Mouse (Mus musculus): ENCODE measurements around the gene Gpr119. TPM values are rescaled to one million over a fixed set of nuclear protein-coding genes. Genes with fewer than 3 reads are reported as not detected.
A peak's percentile ranks its signal among the peaks of the same experiment; 100 is the strongest.

Gpr119 gene
- polyA plus RNA-seq (2014; fragmentation: Nextera tagmentation; extraction: Ambion mirVana), result 0.07 TPM in 1 of 2 replicates, not detected in the other

DNA sequence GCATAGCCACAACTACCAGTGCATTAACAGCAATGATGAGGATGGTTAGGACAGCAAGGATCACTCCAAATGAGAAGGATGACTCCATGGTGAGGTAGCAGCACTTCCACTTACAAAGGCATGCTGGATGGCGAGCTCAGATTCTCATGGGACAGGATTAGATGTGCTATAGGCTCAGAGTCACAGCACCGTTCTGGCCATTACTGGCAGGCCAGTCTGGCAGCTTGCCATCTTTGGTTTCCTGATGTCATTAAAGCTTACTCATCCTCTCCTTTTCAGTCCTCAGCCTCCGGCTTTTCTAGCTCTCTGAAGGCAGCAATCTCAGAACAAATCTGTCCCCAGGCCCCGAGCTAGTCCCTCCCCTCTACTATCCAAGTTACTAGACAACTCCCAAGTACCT lies at the start of gene Gpr119:
Gpr119 (minus strand) TSS at position 308 of the 400 bp plus-strand sequence.
- no peaks in the 10 kb centered on the region for H3K4me1 ChIP-seq (replicated peaks; ENCODE audit: control insufficient read depth, insufficient read depth, low read length)
- 67% methylated on average over 4 of the region's 4 CpGs for WGBS
- no peaks in the 10 kb centered on the region for H3K36me3 ChIP-seq (ENCODE audit: control insufficient read depth, insufficient read depth, low read length)
- H3K9ac ChIP-seq (ENCODE audit: low read depth, low read length), result no peak within 1 kb of the TSS
- no peak within 1 kb of the TSS for H3K4me2 ChIP-seq
- no peak within 1 kb of the TSS for H3K4me3 ChIP-seq (ENCODE audit: low read depth, low read length)
- ATAC-seq (replicated peaks; ENCODE audit: low FRiP score), result no peak
- DNase-seq (ENCODE audit: low spot score), result no peak
- no peak within 1 kb of the TSS for H3K27ac ChIP-seq (ENCODE audit: low read depth, low read length)
- H3K9me3 ChIP-seq (ENCODE audit: control insufficient read depth, low read length), result no peaks in the 10 kb centered on the region
- H3K27me3 ChIP-seq (replicated peaks; ENCODE audit: control insufficient read depth, insufficient read depth, low read length), result no peaks in the 10 kb centered on the region

DNA sequence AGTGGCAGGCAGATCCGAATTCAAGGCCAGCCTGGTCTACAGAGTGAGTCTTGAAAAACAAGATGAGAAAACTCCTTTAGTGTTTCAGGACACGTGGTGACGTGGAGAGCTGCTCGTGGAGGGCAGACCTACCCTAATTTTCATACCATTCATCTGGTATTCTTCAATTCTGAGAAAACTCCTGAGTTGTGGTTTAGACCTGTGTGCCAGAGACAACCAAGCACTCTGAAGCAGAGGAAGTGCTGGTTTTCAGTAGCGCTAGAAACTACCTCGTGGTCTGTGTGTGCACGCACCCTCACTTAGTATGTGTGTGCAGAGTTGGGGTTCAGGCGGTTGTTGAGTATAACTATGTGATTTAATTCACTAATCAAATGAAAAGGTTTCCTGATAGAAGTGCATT lies 38.6 kb upstream of the Gpr119 start:
- whole genome bisulfite sequencing, result 83% methylated on average over 8 of the region's 8 CpGs
- Histone ChIP-seq H3K4me2 (no peak overlapping the region), H3K4me3 (ENCODE audit: low read depth, low read length) (no peak overlapping the region), H3K9me3 (ENCODE audit: control insufficient read depth, low read length) (no peaks in the 10 kb centered on the region), H3K9ac (ENCODE audit: low read depth, low read length) (no peak overlapping the region), H3K27ac (ENCODE audit: low read depth, low read length) (no peak overlapping the region), H3K36me3 (ENCODE audit: control insufficient read depth, insufficient read depth, low read length) (no peaks in the 10 kb centered on the region; the same call in 1 of the 2 replicates), H3K27me3 (replicated peaks; ENCODE audit: control insufficient read depth, insufficient read depth, low read length) (no peaks in the 10 kb centered on the region), H3K4me1 (replicated peaks; ENCODE audit: control insufficient read depth, insufficient read depth, low read length) (no peaks in the 10 kb centered on the region)
- no peak for ATAC-seq (replicated peaks; ENCODE audit: low FRiP score)
- no peak for DNase-seq (ENCODE audit: low spot score)

DNA sequence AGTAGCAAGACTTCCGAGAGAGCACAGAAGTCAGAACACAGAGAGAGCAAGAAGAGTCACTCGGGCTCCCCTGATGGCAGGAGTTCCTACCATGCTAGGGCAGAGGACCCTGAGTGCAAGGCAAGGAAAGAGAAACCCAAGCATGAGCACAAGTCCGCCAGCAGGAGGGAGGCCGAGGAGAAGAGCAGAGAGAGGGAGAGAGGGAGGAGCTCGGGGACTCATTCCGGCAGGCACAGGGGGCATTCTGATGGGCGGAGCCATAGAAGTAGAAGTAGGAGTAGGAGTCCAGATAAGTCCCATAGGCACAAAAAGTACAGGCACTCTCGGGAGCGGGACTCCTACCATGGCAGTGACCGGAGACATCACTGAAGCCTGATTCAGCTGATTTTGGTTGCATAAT lies 35.4 kb upstream of the Gpr119 start:
- Histone ChIP-seq H3K9me3 (ENCODE audit: control insufficient read depth, low read length) (no peaks in the 10 kb centered on the region), H3K36me3 (ENCODE audit: control insufficient read depth, insufficient read depth, low read length) (no peaks in the 10 kb centered on the region; the same call in 1 of the 2 replicates), H3K4me2 (no peak overlapping the region), H3K4me3 (ENCODE audit: low read depth, low read length) (no peak overlapping the region), H3K9ac (ENCODE audit: low read depth, low read length) (no peak overlapping the region), H3K27ac (ENCODE audit: low read depth, low read length) (no peak overlapping the region), H3K27me3 (replicated peaks; ENCODE audit: control insufficient read depth, insufficient read depth, low read length) (no peaks in the 10 kb centered on the region), H3K4me1 (replicated peaks; ENCODE audit: control insufficient read depth, insufficient read depth, low read length) (no peaks in the 10 kb centered on the region)
- DNase-seq (ENCODE audit: low spot score) (no peak), ATAC-seq (replicated peaks; ENCODE audit: low FRiP score) (no peak)
- WGBS, result 92% methylated on average over 10 of the region's 10 CpGs

DNA sequence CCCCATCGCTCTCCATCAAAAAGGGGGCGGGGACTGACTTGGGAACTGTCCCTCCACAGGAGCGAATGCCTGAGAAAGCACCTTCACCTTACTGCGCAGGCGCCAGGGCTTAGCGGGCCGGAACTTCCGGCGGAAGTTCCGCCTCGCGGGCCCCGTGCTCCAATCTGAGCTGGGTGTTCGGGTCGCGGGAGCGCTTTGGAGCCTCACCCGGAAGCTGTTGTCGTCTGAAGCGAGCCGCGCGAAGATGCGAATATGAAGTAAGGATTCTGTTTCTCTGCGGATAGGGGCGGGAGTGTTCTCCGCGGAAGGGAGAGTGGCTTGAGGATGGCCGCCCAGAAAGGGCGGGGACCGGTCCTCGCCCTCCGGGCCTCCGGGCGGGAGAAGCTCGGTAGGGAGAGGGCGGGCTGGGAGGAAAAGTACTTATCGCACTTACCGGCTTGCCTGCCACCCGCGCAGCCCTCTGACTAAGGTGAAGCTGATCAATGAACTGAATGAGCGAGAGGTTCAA lies 20.6 kb upstream of the Gpr119 start, which contains the start of gene Rbmx2:
Rbmx2 (plus strand) TSS at position 141 of the 508 bp plus-strand sequence.
- peak within 1 kb of the TSS; percentile 74 for H3K27ac ChIP-seq (ENCODE audit: low read depth, low read length)
- 7% methylated on average over 41 of the region's 42 CpGs for WGBS
- peak within 1 kb of the TSS; percentile 61 for H3K4me3 ChIP-seq (ENCODE audit: low read depth, low read length)
- no peaks in the 10 kb centered on the region for H3K9me3 ChIP-seq (ENCODE audit: control insufficient read depth, low read length)
- peak; percentile 97 for ATAC-seq (replicated peaks; ENCODE audit: low FRiP score)
- peak within 1 kb of the TSS; percentile 67 for H3K9ac ChIP-seq (ENCODE audit: low read depth, low read length)
- no peaks in the 10 kb centered on the region for H3K4me1 ChIP-seq (replicated peaks; ENCODE audit: control insufficient read depth, insufficient read depth, low read length)
- peak; percentile 80 for DNase-seq (ENCODE audit: low spot score)
- H3K27me3 ChIP-seq (replicated peaks; ENCODE audit: control insufficient read depth, insufficient read depth, low read length), result no peaks in the 10 kb centered on the region
- H3K4me2 ChIP-seq, result peak within 1 kb of the TSS; percentile 78
- no peaks in the 10 kb centered on the region for H3K36me3 ChIP-seq (ENCODE audit: control insufficient read depth, insufficient read depth, low read length)

DNA sequence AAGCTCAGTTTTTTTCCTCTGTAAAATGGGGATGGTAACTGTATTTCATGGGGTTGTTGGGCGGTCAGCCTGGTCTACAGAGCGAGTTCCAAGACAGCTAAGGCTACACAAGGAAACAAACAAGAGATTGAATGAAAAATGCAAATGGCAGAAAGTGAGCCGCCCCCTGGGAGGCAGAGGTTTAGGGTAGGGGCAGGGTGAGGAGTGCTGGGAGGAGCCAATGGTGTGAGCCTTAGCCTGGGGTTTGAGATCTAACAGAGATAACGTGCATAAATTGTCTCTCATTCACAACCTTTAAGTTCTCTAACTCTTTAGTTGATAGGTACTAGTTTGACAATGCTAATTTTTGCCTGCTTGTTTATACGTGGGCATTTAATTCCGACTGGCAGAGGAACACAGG lies 20.2 kb upstream of the Gpr119 start:
- H3K27ac ChIP-seq (ENCODE audit: low read depth, low read length), result no peak overlapping the region
- H3K27me3 ChIP-seq (replicated peaks; ENCODE audit: control insufficient read depth, insufficient read depth, low read length), result no peaks in the 10 kb centered on the region
- DNase-seq (ENCODE audit: low spot score) (no peak), ATAC-seq (replicated peaks; ENCODE audit: low FRiP score) (peak; percentile 79)
- no peaks in the 10 kb centered on the region for H3K36me3 ChIP-seq (ENCODE audit: control insufficient read depth, insufficient read depth, low read length)
- no peak overlapping the region for H3K9ac ChIP-seq (ENCODE audit: low read depth, low read length)
- 13% methylated on average over 6 of the region's 6 CpGs for WGBS
- H3K4me3 ChIP-seq (ENCODE audit: low read depth, low read length), result peak overlapping the region; percentile 61
- H3K9me3 ChIP-seq (ENCODE audit: control insufficient read depth, low read length), result no peaks in the 10 kb centered on the region
- no peaks in the 10 kb centered on the region for H3K4me1 ChIP-seq (replicated peaks; ENCODE audit: control insufficient read depth, insufficient read depth, low read length)
- peak overlapping the region; percentile 54 for H3K4me2 ChIP-seq

DNA sequence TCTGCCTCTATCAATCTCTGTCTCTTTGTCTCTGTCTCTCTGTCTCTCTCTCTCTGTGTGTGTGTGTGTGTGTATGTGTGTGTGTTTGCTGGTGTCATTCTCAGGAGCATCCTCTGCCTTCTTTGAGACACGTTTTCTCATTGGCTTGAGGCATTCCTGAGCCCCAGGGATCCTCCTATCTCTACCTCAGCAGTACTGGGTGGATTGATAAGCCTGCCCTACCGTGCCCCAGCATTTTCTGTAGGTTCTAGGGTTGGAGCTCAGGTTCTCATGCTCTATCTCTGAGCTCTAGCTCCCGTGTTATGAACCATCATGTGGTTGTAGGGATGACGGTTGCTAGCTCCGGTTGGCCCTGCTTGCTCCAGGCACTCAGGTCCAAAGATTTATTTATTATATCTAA lies 9.6 kb upstream of the Gpr119 start:
- Histone ChIP-seq H3K36me3 (ENCODE audit: control insufficient read depth, insufficient read depth, low read length) (no peaks in the 10 kb centered on the region), H3K9me3 (ENCODE audit: control insufficient read depth, low read length) (no peaks in the 10 kb centered on the region), H3K9ac (ENCODE audit: low read depth, low read length) (no peak overlapping the region), H3K27ac (ENCODE audit: low read depth, low read length) (no peak overlapping the region), H3K4me2 (no peak overlapping the region), H3K27me3 (replicated peaks; ENCODE audit: control insufficient read depth, insufficient read depth, low read length) (no peaks in the 10 kb centered on the region), H3K4me1 (replicated peaks; ENCODE audit: control insufficient read depth, insufficient read depth, low read length) (no peaks in the 10 kb centered on the region), H3K4me3 (ENCODE audit: low read depth, low read length) (no peak overlapping the region)
- WGBS, result 53% methylated on average over 5 of the region's 5 CpGs
- no peak for ATAC-seq (replicated peaks; ENCODE audit: low FRiP score)
- no peak for DNase-seq (ENCODE audit: low spot score)

GRCm38 (mm10) chrX:48683451-48683850 lies 9.2 kb upstream of the Gpr119 start:
- no peaks in the 10 kb centered on the region for H3K27me3 ChIP-seq (replicated peaks; ENCODE audit: control insufficient read depth, insufficient read depth, low read length)
- H3K9me3 ChIP-seq (ENCODE audit: control insufficient read depth, low read length), result no peaks in the 10 kb centered on the region
- no peak for ATAC-seq (replicated peaks; ENCODE audit: low FRiP score)
- H3K4me2 ChIP-seq, result no peak overlapping the region
- H3K27ac ChIP-seq (ENCODE audit: low read depth, low read length), result no peak overlapping the region
- DNase-seq (ENCODE audit: low spot score), result no peak
- H3K4me1 ChIP-seq (replicated peaks; ENCODE audit: control insufficient read depth, insufficient read depth, low read length), result no peaks in the 10 kb centered on the region
- no peak overlapping the region for H3K4me3 ChIP-seq (ENCODE audit: low read depth, low read length)
- no peaks in the 10 kb centered on the region for H3K36me3 ChIP-seq (ENCODE audit: control insufficient read depth, insufficient read depth, low read length)
- WGBS, result 18% methylated on average over 3 of the region's 3 CpGs
- no peak overlapping the region for H3K9ac ChIP-seq (ENCODE audit: low read depth, low read length)

DNA sequence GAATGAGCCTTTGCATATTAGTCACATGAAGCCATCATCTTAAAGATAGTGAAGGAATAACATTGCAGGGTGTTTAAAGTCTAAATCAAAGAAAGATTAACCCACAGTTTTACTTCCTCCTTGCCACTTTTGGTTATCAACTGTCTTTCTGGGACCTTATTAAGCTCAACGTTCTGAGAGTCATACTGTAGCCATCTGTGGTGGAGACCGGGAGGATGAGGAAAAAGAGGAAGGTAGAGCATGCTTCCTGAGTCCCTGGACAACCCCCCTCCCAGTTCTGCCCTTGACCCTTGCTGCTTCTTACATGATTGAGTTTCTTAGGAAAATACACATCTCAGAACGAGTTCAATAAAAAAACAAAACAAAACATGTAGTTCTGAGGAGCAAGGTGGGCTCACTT lies 2.6 kb downstream of the Gpr119 start:
- Histone ChIP-seq H3K4me3 (ENCODE audit: low read depth, low read length) (no peak overlapping the region), H3K9me3 (ENCODE audit: control insufficient read depth, low read length) (no peaks in the 10 kb centered on the region), H3K27ac (ENCODE audit: low read depth, low read length) (no peak overlapping the region), H3K27me3 (replicated peaks; ENCODE audit: control insufficient read depth, insufficient read depth, low read length) (no peaks in the 10 kb centered on the region), H3K4me1 (replicated peaks; ENCODE audit: control insufficient read depth, insufficient read depth, low read length) (no peaks in the 10 kb centered on the region), H3K9ac (ENCODE audit: low read depth, low read length) (no peak overlapping the region), H3K36me3 (ENCODE audit: control insufficient read depth, insufficient read depth, low read length) (no peaks in the 10 kb centered on the region), H3K4me2 (no peak overlapping the region)
- WGBS, result 35% methylated on average over 3 of the region's 3 CpGs
- no peak for DNase-seq (ENCODE audit: low spot score)
- ATAC-seq (replicated peaks; ENCODE audit: low FRiP score), result no peak

DNA sequence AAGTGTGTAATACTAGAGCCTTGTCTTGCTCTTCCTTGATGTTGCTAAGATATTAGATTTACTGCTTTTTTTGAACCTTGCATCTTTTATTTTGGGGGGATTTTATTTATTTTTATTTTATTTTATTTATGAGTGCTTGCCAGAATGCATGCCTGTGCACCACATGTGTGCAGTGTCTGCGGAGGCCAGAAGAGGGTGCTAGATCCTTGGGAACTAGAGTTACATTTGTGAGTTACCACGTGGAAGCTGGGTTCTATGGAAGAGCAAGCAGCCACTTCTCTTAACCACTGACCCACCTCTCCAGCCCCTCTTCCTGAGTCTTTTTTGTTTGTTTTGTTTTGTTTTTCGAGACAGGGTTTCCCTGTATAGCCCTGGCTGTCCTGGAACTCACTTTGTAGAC lies 4.7 kb downstream of the Gpr119 start:
- no peak overlapping the region for H3K9ac ChIP-seq (ENCODE audit: low read depth, low read length)
- H3K36me3 ChIP-seq (ENCODE audit: control insufficient read depth, insufficient read depth, low read length), result no peaks in the 10 kb centered on the region
- no peaks in the 10 kb centered on the region for H3K9me3 ChIP-seq (ENCODE audit: control insufficient read depth, low read length)
- WGBS, result 77% methylated on average over 3 of the region's 3 CpGs
- no peak overlapping the region for H3K4me3 ChIP-seq (ENCODE audit: low read depth, low read length)
- no peaks in the 10 kb centered on the region for H3K4me1 ChIP-seq (replicated peaks; ENCODE audit: control insufficient read depth, insufficient read depth, low read length)
- no peaks in the 10 kb centered on the region for H3K27me3 ChIP-seq (replicated peaks; ENCODE audit: control insufficient read depth, insufficient read depth, low read length)
- ATAC-seq (replicated peaks; ENCODE audit: low FRiP score) (no peak), DNase-seq (ENCODE audit: low spot score) (no peak)
- H3K27ac ChIP-seq (ENCODE audit: low read depth, low read length), result no peak overlapping the region
- H3K4me2 ChIP-seq, result no peak overlapping the region
